Mouse (Mus musculus) MN1 (cell line): ENCODE measurements around the gene Trpv5.

ENCODE experiments used
- DNase-seq: peaks from one replicate; pipeline ENCODE4 v3.0.0-alpha.2; 2016; ENCODE audit warnings: low spot score

Gene Trpv5

DNA sequence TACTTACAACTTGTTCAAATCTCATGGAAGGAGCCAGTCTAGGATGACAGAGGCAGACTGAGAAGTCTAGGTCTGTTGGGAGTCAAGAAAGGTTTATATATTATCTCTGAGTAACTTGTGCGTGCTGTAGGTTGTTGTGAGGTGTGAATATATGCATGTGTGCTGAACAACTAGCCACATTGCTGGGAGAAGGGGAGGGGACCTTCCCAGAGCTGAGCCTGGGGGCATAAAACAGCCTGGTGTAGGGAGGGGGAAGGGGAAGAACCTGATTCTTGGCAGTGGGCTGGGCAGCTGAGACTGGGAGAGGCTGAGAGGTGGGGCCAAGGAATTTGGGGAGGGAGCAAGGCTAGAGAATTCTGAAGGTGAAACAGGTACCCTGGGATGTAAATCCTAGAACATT, at the start of gene Trpv5:
Trpv5 (minus strand) TSS at position 101 of the 400 bp plus-strand sequence.
- no peak for DNase-seq

DNA sequence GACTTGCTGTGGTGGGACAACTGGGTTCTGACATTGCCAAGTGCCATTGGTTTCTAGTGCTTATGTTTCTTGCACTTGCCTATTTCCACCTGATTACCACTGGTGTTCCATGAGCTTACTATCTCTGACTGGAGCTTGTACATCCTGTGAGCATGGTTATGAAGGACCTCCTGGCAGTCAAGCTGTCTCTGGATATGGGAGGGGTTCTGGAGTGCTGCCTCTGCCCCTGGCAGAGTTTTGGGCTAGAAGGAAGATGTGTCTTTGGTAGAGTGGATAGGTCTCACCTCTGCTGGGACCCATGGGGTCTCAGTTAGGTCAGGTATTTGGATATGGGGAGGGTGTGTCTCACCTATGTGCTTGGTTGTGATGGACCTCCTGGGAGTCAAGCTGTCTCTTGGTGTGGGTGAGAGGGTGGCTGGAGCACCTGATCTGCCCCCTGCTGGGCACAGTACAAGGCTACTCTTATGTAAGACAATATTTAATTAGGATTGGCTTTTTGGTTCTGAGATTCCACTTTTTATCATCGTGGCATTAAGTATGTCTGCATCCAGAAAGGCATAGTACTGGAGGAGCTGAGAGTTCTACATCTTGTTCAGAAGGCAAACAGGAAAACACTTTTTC, 47.5 kb upstream of the Trpv5 start:
- DNase-seq, result no peak

DNA sequence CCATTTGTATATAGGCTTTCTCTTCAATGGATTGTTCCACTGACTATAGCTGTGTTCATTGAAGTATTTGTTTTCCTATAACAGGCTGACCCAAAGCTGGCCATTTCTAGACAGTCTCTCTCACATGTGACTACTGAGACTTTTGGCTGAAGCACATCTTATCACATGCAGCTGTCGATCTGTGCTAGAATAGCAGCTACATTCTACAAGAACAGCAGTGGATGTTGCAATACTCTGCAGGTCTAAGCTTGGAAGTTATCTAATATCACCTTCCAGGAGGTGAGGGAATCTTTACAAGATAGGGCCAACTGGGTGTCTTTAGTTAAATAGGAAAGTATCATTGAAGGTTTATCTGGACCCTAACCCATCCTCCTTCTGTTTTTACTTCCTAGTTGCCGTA, 40.9 kb upstream of the Trpv5 start:
- no peak for DNase-seq

DNA sequence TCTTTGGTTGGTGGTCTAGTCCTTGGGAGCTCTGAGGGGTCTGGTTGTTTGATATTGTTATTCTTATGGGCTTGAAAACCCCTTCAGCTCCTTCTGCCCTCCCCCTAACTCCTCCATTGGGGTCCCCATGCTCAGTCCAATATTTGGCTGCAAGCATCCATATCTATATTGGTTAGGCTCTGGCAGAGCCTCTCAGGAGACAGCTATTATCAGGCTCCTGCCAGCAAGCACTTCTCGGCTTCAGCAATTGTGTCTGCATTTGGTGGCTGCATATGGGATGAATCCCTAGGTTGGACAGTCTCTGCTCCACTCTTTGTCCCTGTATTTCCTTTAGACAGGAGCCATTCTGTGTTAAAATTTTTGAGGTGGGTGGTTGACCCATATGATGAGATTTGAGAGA, 29.7 kb upstream of the Trpv5 start:
- DNase-seq, result no peak

DNA sequence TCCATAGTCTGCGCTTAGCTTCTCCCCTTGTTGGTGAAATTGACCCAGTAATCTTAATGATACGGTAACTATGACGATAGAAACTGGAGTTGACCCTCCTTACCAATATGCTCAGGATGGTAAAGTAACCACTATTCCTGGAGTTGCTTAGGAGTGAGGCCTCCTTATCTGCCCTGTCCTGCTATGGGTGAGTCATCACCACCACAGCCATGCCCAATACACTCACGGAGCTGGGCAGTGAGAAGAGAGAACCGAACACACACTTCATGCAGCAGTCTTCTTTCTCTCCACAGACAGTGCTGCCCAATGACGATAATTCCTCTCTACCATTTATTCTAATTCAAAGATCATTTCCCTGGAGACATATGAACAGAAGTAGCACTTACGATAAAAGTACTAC, 25.7 kb upstream of the Trpv5 start:
- DNase-seq, result no peak

DNA sequence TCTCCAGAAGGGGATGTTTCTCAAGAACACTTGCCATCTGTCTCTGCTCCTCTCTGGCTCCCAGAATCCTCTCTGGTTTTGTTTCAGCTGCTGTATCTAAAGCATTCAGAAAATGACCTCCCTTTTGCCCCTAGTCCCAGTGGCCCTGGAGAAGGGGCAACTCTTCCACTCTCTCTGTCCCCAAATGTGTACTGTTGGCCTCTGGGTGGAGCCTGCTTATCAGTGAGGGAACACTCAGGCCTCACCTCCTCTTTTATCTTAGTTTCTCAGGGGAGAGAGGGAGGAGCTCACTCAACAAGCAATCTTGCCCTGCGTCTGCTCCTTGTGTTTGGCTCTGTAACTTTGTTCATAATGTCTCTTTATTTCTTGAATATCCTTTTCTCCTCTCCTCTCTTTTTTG, 23.6 kb upstream of the Trpv5 start, which contains the start of gene Kel:
Kel (minus strand) TSS at position 217 of the 400 bp plus-strand sequence.
- DNase-seq, result no peak

DNA sequence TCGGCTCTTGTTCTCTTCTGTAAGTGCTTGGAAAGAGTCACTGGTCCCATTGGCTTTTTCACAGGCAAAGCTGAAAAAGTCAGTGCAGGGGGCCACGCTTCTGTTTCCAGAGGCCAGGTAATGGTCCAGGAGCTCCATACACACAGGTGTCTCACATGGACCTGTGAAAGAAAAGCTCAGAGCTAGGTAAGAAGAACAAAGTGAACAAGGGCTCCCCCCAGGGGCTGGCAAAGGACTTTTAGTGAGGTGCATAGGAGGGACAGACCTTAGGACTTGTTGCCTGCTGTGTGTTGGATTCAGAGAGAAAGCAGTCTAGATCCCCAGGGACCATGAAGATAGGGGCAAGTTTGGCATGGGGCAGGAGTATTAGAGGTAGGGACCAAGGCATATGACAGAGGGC, 22.4 kb upstream of the Trpv5 start:
- no peak for DNase-seq

DNA sequence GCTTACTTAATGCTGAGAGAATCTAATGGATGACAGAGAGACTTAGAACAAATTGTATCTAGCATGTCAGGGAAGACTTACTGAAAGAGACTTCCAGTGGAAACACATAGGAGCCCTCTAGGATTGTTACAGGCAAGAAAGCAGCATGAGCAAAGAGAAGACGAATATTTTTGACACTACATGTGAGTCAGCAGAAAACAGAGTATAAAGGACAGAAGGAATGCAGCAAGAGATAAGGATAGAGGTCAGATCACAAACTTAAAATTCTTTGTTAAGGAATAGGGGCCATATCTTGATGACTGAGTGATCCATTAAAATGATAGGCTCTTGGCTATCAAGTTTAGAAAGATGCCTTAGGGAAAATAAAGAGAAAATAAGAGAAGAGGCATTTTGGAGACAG, 20.7 kb upstream of the Trpv5 start:
- DNase-seq, result no peak

DNA sequence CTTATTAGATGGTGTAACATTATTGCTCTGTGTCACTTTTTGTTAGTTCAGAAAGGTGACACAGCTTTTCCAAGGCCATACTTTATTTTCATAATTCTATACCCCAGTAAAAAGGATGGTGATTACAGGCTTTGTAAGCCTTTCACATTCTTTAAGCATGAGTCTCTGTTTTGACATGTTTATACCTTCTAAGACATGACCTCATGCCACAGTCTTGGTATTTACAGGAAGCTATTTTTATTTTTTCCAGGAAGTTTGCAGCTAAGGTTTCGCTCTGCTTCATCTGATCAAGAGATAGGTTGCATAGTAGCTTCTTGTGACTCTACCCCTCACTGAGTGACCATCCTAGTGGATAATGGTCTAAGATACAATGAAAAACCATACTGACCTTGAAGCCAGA, 13.8 kb upstream of the Trpv5 start:
- DNase-seq, result no peak

DNA sequence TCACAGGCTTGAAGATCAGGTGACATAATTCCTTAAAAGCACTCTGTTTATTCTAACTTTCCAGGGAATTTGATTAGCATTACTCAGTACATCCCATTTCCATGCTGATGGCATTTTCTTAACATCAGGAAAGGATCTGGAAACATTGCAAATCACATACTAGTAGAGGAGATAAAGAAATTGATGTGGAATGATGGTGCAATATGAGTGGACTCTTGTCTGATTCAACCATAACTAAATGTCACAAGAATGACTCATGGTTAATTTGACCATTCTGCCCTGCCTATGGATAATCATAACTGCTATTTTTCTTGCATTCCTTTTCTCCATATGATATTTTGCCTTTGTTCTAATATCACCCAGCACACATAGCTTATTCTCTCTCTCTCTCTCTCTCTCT, 11.6 kb upstream of the Trpv5 start:
- no peak for DNase-seq

DNA sequence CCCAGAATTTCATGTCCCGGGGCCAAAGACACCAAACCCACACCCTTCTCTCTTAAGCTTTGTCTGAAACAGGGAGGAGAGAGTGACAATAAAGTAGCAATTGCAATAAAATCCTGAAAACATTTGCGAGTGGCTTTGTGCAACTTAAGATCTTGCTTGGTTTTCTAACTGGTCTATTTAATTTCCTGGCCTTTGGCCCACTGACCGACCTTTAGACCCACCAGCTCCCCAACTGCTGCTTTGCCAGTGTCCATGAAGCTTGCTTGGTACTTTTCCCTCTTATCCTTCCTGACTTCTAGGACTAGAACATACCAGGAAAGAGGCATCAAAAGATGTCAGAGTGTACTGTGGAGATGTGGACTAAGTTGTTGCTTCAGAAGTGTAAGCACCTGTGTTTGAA, 5.0 kb upstream of the Trpv5 start:
- no peak for DNase-seq

DNA sequence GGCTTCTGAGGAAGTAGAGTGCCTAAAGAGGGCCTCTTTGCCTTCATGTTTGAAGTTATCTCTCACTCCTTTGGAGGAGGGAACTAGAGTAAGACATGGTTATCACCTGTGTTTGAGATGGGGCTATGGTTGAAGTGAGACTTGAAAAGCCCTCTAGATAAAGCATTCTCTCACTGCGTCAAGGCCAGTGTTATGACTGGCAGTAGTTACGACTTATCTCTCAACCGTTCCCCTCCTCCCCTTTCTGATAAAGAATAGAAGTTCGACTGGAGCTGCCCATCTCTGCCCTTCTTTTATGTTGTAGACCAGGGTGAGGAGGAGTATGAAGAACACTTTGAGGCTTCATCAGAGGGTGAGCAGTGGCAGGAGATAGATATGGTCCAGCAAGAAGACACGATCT, 4.3 kb upstream of the Trpv5 start:
- DNase-seq, result no peak

DNA sequence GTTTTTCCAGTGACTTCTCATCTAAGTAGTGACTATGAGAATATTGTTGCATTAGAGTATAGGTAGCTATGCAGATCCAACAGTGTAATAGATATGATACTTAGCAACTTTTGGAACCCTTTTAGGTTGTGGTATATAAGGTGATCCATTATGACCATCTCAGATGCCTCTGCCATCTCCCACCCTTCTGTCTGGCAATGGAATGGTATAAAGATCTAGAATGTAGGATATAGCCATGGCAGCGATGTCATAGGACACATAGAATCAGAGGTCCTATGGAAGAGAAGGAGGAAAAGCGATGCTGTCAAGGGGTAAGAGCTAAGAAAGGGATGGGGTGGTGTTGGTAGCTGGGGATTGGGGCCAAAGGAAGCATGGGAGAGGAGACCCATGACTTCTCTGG, 3.6 kb upstream of the Trpv5 start, which contains the start of gene Llcfc1:
Llcfc1 (plus strand) TSS at position 301 of the 400 bp plus-strand sequence.
- DNase-seq, result no peak

DNA sequence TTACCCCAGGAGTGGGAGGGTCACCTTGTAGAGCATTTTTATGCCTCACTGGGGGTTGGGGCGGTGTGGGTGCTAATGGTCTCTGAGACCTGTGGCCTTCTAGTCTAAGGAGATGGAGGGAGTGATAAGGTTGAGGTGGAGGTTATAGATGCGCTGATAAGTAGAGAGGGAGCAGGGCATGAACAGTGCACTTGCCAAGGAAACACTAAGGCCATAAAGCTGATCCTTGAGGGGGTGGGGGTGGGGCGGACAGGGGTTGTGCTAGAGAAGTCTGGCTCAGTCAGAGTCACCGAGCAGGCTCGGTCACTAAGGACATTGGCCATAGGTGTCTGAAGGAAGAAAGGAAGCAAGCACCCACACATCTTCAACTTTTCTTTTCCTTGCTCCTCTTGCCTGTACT, 1.1 kb upstream of the Trpv5 start:
- no peak for DNase-seq

DNA sequence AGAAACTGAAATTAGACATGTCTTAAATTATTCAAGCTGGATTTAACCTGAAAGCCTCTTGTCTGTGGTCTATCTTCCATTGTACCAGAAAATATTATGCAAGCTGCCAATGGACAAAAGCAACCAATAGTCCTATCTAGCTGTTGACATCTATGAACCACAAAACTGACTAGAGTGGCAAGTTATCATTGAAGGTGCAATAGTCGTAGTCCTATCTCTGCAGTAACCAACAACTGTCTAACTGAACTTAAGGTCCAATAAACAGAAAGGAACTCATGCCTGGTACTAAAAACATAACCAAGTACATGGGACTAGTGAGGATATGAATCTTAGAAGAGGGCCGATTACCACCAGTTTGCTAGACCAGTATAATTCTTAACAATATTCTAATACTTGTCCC, 4.0 kb downstream of the Trpv5 start:
- DNase-seq, result no peak

DNA sequence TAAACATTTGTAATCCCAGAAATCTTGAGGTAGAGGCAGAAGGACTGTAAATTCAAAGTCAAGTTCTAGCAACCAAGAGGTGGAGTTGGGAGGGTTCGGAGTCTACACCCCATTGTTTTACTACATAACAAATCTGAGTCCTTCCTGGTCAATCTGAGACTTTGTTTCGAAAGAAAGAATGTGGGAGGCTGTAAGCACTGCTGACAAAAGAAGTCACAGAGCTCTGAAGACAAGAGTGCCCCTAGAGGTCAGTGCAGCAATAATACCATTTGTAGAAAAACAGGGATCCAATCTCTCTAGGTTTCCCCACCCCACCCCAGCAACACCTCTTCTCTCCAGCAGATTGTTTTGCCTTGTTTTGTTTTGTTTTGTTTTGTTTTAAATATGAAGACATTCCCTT, 18.2 kb downstream of the Trpv5 start:
- no peak for DNase-seq

DNA sequence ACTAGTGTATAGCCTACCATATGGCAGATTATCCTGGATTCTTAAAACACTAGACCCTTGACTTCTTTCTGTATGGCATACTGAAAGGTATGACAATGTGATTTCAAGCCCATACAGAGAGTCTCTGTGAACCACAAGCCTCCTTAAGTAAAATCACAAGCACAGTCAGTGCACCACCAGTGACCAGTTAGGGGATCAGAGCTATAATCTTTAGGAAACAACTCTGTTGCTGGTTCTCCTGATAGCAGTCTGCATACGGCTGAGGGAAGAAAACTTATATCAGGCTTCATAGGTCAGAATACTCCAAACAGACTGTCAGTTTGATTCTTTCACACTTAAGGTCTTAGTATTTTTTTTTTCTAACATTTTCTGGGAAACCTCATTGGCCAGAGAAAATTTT, 22.1 kb downstream of the Trpv5 start:
- DNase-seq, result no peak

DNA sequence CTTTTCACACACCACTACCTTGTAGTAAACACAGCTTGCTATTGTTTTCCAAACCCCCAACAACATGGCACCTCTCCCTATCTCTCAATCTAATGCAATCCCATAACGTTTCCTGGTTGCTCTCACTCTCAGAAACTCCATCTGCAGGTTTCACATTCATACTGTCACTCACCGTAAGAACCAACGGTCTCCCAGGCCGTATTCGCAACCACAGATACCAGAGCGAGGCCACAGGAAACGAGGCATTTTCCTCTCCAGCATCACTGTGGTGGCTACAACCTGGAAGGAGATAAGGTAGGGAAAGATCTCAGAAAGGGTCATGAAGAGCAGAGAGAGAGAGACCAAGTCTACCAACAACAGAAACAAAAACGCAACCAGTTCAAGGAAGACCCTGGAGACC, 25.9 kb downstream of the Trpv5 start:
- no peak for DNase-seq

DNA sequence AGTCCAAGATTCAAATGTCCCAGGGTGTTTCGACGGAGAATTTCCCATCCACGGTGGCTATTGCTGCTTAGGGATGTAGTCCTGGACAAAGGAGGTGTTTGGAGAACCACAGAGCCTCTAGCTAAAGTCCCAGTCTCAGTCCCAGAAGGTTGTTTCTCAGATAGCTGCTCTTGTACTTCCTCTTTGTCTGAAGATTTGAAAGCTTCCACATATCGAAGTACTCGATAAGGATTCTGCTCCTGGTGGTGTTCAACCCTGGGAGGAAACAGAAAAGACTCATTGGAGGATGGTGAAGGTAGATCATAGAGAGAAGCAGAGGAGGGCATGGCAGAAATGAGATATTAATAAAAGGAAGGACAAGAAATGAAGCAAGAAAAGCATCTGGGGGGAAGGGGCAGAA, 27.4 kb downstream of the Trpv5 start:
- DNase-seq, result no peak

DNA sequence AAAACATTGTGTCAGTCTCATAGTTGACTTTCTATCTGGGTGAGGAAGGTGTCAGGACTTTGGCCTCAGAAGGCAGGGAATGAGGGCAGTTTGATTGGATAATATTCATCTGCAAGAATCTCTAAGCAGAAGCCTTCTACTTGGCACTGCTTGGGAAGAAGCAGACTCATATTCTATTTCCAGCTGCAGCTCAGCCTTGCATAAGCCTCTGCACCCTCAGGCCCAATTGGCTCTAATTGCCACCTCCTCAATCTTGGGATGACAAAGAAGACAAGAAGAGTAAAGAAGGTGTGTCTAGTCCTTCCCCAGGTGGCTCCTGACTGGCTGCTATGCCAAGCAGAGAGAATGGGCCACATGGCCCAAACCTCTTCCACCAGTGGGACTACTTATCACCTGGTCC, 33.9 kb downstream of the Trpv5 start:
- no peak for DNase-seq

DNA sequence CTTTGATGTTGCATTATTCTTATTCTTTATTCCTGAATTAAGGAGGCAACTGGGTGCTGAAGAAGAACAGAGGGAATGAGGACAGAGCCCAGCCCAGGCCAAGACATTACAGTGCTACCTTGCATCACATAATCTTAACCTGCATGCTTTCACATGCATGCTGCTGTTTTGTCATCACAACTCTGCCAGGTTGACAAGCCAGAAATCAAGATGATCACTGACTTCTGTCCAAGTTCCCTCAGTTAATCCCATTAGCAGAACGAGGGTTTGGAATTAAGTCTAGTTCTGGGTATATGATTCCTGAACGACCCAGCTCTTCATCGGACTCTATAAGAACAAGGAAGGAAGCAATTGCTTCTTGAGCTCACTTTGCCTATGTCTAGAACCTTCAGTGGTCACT, 34.3 kb downstream of the Trpv5 start:
- no peak for DNase-seq

DNA sequence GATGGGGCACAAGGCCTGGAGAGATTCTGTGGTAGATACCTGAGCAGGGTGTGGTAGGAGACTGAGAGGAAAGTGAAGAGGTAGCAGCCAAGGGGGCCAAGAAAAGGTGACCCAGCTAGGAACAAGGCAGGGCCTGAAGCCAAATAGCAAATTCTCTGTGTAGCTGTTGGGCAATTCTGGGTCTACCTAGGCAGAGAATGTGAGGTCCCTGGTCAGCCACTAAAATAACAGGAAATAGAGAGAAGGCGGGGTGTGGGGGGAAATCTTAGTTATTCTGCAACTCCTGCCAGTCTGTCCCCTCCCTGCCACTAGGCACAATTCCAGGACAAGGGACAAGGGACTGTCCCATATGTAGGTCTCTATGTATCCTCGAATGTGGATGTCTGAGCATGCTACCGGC, 37.3 kb downstream of the Trpv5 start:
- DNase-seq, result no peak

DNA sequence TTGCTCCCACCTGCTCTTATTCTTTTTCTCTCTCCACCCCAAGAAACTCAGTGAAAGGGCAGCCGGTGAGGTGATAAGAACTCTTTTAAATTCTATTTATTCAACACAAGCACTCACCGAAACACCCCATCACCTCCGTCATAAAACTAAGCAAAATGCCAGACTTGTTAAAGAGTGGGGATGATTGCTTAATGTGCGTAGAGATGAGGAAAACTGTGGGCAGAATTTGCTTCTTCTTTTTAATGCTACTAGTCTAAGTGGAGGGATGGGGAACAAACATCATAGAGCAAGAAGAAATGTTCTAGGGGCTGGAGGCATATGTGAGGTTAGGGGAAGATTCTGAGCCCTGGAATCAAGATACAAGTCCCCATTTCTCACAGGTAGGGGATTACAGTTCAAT, 37.8 kb downstream of the Trpv5 start:
- DNase-seq, result no peak

DNA sequence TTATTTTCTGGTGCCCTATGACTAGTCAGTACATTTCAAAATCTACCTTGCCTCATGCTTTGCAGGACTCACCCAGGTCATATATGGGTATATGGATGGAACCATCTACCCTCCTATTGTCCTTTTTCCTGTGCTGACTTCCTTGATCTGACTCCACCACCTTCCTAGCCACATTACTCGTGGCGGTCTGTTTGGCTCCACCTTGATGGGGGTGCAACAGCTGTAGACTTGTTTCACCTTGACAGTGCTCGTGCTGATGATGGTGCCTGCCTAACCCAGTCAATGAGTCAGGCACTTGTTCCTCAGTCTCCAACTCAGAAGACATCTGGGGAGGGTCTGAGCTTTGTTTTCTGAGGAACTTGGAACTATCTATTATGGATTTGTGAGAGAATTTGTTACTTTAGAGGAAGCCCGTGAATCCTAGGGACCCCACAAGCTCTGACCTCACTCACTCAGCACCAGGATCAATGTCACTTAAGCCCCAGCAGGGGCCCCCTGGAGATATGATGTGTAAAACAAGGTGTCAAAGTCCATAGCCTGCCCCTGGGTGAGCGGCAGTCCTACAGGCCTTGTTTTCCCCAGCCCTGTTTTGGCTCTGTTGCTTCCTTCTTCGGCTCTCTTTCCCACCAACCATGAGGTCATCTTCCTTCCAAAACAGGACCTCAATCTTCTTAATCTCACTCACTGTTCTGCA, 39.2 kb downstream of the Trpv5 start:
- DNase-seq, result no peak
